Mouse (Mus musculus): ENCODE results near the gene Ap1m2.

DNA sequence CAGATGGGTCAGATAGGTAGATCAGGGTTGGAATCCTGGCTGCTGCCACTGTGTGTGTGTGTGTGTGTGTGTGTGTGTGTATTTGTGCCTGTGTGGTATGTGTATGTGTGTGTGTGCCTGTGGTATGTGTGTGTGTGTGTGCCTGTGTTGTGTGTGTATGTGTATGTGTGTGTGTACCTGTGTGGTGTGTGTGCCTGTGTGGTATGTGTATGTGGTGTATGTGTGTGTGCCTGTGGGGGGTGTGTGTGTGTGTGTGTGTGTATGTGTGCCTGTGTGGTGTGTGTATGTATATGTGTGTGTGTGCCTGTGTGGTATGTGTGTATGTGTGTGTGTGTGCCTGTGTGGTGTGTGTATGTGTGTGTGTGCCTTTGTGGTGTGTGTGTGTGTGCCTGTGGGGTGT, 57.4 kb downstream of the Ap1m2 start:
- TF ChIP-seq CTCF (IDR thresholded peaks at IDR 0.05) = no peak
- no peak for TF ChIP-seq EP300 (IDR thresholded peaks at IDR 0.05)
